Mouse (Mus musculus) hindbrain, embryonic 14.5 days (tissue): ENCODE results near the gene Usp18. TPM values are rescaled to one million over a fixed set of nuclear protein-coding genes. Genes with fewer than 3 reads are reported as not detected.

Experiments used
- ATAC-seq: fragments of 200-750 bp; cut with Nextera tagmentation; 2 replicates; pipeline ENCODE4 v1.8.0; 2017; ENCODE audit warnings: moderate number of reproducible peaks, mild to moderate bottlenecking, moderate TSS enrichment, moderate library complexity; ENCODE audit not compliant: low FRiP score
- DNase-seq: peaks from one replicate; pipeline ENCODE4 v3.0.0-alpha.2; 2015; ENCODE audit warnings: low spot score
- H3K27ac ChIP-seq: fragments of 300-500 bp; sonication (generic); 2 replicates; pipeline ENCODE4 v1.5.1; 2014; ENCODE audit warnings: mild to moderate bottlenecking, moderate library complexity
- H3K27me3 ChIP-seq: fragments of 300-500 bp; sonication (generic); 2 replicates; pipeline ENCODE4 v1.6.1; 2014; ENCODE audit warnings: mild to moderate bottlenecking, low read length, mixed read lengths; ENCODE audit not compliant: control insufficient read depth, insufficient read depth
- H3K36me3 ChIP-seq: fragments of 300-500 bp; sonication (generic); replicated peaks from 2 replicates; pipeline ENCODE4 v1.6.1; 2014; ENCODE audit not compliant: control insufficient read depth, insufficient read depth
- H3K4me1 ChIP-seq: fragments of 300-500 bp; sonication (generic); replicated peaks from 2 replicates; pipeline ENCODE4 v1.6.1; 2014; ENCODE audit warnings: antibody characterized with exemption, low read length, mixed read lengths; ENCODE audit not compliant: control insufficient read depth, insufficient read depth
- H3K4me2 ChIP-seq: fragments of 300-500 bp; sonication (generic); replicated peaks from 2 replicates; pipeline ENCODE4 v1.6.1; 2014; ENCODE audit warnings: mild to moderate bottlenecking, moderate library complexity
- H3K4me3 ChIP-seq: fragments of 300-500 bp; sonication (generic); replicated peaks from 2 replicates; pipeline ENCODE4 v1.5.1; 2014; ENCODE audit warnings: mild to moderate bottlenecking, low read length
- H3K9ac ChIP-seq: fragments of 300-500 bp; sonication (generic); 2 replicates; pipeline ENCODE4 v1.6.1; 2014
- H3K9me3 ChIP-seq: fragments of 300-500 bp; sonication (generic); 2 replicates; pipeline ENCODE4 v1.6.1; 2016; ENCODE audit warnings: low read length; ENCODE audit not compliant: control insufficient read depth
- WGBS: fragments of 180-500 bp; shearing (Covaris S2); extraction: QIAGEN DNeasy Blood & Tissue Kit; methylation state at CpG from one replicate; pipeline ENCODE4 v1.1.7; 2014; 5-methylcytosine and 5-hydroxymethylcytosine counted together
- polyA plus RNA-seq: library from polyadenylated mRNA; unstranded; fragments of >200 nt; fragmentation: Nextera tagmentation; extraction: Ambion mirVana; gene quantifications from 2 replicates; pipeline ENCODE4 v1.2.1, GENCODE M21; 2014

The Usp18 gene
- polyA plus RNA-seq, 1 experiment from 2014 or later = 2.2 TPM

DNA sequence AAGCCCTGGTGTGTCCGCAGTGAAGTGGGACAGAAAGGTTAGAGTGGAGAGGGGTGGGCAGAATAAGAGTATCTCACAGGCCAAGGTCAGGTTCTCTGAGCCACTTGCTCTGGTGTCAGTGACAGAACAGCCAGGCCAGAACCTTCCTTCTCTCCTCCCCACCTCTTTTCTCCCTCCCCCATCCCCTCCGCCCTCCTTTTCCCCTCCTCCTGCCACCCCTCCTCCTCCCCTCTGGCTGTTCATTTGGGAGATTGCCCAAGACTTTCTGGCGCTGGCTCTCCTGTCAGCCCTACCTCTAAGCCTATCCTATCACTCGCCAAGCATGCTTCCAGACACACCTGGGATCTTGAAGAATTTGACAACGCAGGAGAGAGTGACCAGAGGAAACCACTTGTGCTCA, 34.0 kb upstream of the Usp18 start:
- ATAC-seq = no peak
- Histone ChIP-seq H3K4me3 (peak overlapping the region; percentile 41), H3K4me1 (peaks cover 9% of the 10 kb centered on the region; the same call in 1 of the 2 replicates), H3K27ac (no peak overlapping the region), H3K36me3 (no peaks in the 10 kb centered on the region), H3K4me2 (peak overlapping the region; percentile 84), H3K27me3 (peaks cover 20% of the 10 kb centered on the region), H3K9me3 (no peaks in the 10 kb centered on the region), H3K9ac (no peak overlapping the region)
- 13% methylated on average over 5 of the region's 5 CpGs for WGBS
- no peak for DNase-seq

DNA sequence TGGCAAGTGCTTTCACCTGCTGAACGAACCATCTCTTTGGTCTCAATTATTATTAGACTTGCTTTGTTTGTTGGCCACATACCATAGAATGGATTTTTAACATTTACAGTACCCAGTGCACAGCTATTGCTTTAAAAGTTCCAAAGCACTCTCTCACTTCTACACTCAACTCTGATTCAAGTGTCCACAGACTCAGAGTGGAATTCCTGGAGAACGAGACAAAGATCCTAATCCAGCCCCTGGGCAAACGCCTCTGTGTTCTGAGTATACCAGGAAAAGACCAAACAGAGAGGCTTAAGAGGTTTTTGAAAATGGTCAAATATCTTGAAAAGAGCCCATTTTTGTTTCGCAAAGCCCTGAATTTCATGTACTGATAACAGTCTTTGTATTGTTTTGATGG, 32.7 kb upstream of the Usp18 start:
- no peak for DNase-seq
- Histone ChIP-seq H3K27me3 (peaks cover 20% of the 10 kb centered on the region), H3K9ac (no peak overlapping the region), H3K4me2 (no peak overlapping the region), H3K9me3 (no peaks in the 10 kb centered on the region), H3K4me1 (peaks cover 9% of the 10 kb centered on the region; the same call in 1 of the 2 replicates), H3K27ac (no peak overlapping the region), H3K36me3 (no peaks in the 10 kb centered on the region), H3K4me3 (no peak overlapping the region)
- no peak for ATAC-seq
- 86% methylated on average over 4 of the region's 4 CpGs for WGBS

DNA sequence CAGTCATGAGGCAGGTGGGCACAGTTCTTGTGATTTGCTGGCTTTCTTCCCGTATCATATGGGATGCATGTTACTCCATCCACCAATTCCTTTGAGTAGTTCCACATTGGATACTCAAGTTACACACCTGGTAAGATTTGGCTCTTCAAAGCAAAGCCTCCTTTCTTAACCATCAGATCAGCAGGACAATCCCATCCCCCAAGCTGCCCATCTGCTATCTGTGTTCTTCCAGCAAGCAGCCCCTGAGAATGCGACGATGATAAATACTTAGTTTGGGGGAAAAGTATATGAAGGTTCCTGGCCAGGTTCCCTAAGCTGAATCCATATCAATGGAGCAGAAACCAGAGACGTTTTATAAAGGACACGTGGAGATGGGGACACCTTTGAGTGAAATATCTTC, 31.5 kb upstream of the Usp18 start:
- ATAC-seq (no peak), DNase-seq (no peak)
- peaks cover 9% of the 10 kb centered on the region; the same call in 1 of the 2 replicates for H3K4me1 ChIP-seq
- no peak overlapping the region for H3K4me3 ChIP-seq
- no peak overlapping the region for H3K4me2 ChIP-seq
- no peaks in the 10 kb centered on the region for H3K9me3 ChIP-seq
- H3K27ac ChIP-seq = no peak overlapping the region
- H3K9ac ChIP-seq = no peak overlapping the region
- WGBS = 89% methylated on average over 5 of the region's 5 CpGs
- peaks cover 20% of the 10 kb centered on the region for H3K27me3 ChIP-seq
- no peaks in the 10 kb centered on the region for H3K36me3 ChIP-seq

DNA sequence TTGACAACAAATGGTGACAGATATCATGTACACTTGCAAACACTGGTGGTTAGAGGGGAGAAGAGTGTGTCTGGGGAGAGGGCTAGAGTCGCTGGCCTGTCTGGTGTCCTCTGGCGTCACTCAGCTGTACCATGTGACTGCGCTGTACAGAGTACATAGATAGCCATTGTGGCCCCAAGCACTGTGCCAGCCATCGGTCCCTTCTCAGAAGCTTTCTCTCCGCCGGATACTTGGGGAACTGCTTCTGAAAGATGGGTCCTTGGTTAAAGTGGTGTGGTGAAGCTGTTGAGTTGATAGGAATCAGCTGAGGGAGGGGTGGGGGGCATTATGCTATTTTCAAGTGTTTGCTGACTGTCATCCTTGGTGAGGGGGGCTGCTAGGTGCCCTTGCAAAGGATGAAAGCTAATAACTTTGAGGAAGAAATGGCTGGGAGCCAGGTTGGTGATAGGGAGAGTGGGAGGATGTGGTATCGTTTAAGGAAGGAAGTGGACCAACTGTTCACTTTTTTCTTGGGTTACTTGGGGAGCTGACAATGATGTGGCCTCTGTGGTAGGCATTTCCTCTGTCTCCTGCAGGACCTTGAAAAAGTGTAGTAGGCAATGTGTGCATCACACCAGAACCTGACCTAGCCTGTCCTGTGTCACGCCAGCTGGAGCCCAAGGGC, 30.9 kb upstream of the Usp18 start:
- no peak overlapping the region for H3K4me2 ChIP-seq
- H3K36me3 ChIP-seq = no peaks in the 10 kb centered on the region
- H3K4me3 ChIP-seq = no peak overlapping the region
- H3K27ac ChIP-seq = no peak overlapping the region
- ATAC-seq = no peak
- no peaks in the 10 kb centered on the region for H3K9me3 ChIP-seq
- H3K27me3 ChIP-seq = peaks cover 17% of the 10 kb centered on the region
- no peak overlapping the region for H3K9ac ChIP-seq
- DNase-seq = no peak
- peaks cover 9% of the 10 kb centered on the region; the same call in 1 of the 2 replicates for H3K4me1 ChIP-seq
- 85% methylated on average over 8 of the region's 8 CpGs for WGBS

DNA sequence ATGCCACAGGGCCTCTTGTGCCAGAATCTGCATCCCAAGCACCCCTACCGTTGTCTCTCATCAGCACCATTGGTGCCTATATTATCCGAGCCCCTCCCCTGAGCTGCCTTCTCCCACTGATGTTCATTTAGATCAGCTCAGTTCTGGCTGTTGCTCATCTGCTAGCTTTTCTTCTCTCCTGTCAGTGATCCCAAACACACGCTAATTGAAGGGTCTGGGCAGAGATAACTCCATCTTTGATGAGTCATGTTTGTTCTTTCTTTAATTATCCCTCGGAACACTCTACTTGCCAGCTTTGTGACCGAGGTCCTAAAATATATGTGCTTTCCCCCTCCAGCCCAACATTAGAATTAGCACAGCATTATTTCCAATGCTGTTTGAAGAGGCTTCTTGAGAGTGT, 30.4 kb upstream of the Usp18 start:
- ATAC-seq (no peak), DNase-seq (no peak)
- H3K36me3 ChIP-seq = no peaks in the 10 kb centered on the region
- no peak overlapping the region for H3K4me3 ChIP-seq
- WGBS = 87% methylated on average over 5 of the region's 5 CpGs
- H3K9ac ChIP-seq = no peak overlapping the region
- H3K27ac ChIP-seq = no peak overlapping the region
- H3K4me1 ChIP-seq = peaks cover 9% of the 10 kb centered on the region; the same call in 1 of the 2 replicates
- no peak overlapping the region for H3K4me2 ChIP-seq
- H3K27me3 ChIP-seq = peaks cover 12% of the 10 kb centered on the region
- H3K9me3 ChIP-seq = no peaks in the 10 kb centered on the region

DNA sequence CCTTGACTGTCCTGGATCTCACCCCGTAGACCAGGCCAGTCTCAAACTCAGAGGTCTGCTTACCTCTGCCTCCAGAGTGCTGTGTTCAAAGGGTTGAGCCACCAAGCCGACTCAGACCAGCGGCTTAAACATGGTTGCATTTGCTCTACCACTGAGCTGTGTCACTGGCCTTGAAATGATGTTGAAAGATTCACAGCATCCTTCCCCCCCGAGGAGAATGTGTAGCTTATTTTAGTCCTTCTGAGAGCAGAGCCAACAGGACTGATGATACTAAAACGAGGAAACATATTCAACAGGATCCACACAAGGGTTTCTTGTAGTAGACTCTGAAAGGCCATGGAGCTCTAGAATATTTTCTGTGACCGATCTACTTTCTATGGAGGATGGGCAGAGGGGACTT, 29.8 kb upstream of the Usp18 start:
- no peak for ATAC-seq
- 83% methylated on average over 6 of the region's 6 CpGs for WGBS
- Histone ChIP-seq H3K27ac (no peak overlapping the region), H3K4me3 (no peak overlapping the region), H3K4me1 (peaks cover 9% of the 10 kb centered on the region; the same call in 1 of the 2 replicates), H3K4me2 (no peak overlapping the region), H3K27me3 (peaks cover 12% of the 10 kb centered on the region), H3K36me3 (no peaks in the 10 kb centered on the region), H3K9me3 (no peaks in the 10 kb centered on the region), H3K9ac (no peak overlapping the region)
- no peak for DNase-seq

DNA sequence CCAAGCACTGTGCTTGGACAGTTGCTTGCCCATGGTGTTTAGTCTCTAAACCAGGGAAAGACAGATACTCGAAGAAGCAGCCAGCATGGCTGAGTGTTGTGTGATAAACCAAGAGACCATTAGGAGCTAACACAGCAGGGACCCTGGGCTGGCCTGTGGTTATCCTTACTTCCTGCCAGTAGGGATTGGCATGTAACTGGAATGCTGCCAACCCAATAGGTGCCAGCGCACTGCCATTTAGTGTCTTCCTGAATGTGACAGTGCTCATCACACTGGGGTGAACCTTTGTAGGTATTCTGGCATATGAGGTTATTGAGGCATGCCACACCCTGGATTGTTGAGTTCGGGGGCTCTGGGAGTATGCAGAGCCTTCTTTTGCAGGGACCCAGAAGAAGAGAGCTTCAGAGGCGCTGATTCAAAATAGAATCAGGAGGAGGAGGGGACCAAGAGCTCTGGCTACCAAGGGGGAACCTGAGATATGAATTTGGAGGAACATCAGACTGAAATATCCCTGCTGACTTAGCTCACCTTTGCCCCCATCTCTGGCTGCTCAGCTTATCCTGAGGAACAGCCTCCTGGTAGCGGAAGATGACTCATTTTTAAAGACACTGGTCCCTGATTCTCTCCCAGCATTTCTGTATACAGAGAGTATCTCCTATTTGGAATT, 29.0 kb upstream of the Usp18 start:
- Histone ChIP-seq H3K9me3 (no peaks in the 10 kb centered on the region), H3K27ac (no peak overlapping the region), H3K9ac (no peak overlapping the region), H3K36me3 (no peaks in the 10 kb centered on the region), H3K4me3 (no peak overlapping the region), H3K27me3 (peaks cover 9% of the 10 kb centered on the region), H3K4me1 (peaks cover 2% of the 10 kb centered on the region; the same call in 1 of the 2 replicates), H3K4me2 (no peak overlapping the region)
- DNase-seq (no peak), ATAC-seq (no peak)
- WGBS = 83% methylated on average over 5 of the region's 5 CpGs

DNA sequence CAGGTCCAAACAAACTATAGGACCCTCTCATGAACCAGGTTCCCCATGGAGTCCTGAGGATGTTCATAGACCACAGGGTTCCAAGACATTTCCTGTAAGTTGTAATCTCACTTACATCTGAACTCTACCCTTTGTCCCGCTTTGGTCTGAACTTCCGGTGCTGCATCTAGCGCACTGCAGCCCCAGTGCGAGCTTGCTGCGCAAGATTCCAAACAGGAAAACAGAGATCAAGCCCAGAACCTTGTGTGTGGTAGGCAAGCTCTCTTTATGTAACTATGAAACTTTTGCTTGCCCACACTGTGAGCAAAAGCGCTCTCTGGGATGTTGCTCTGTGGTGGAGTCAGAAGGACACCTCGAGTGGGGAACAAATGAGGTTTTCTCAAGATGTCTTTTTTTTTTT, 27.7 kb upstream of the Usp18 start:
- ATAC-seq (no peak), DNase-seq (no peak)
- Histone ChIP-seq H3K9me3 (no peaks in the 10 kb centered on the region), H3K4me1 (no peaks in the 10 kb centered on the region), H3K4me2 (no peak overlapping the region), H3K9ac (no peak overlapping the region), H3K36me3 (no peaks in the 10 kb centered on the region), H3K27ac (no peak overlapping the region), H3K27me3 (no peaks in the 10 kb centered on the region), H3K4me3 (no peak overlapping the region)
- WGBS = 92% methylated on average over 7 of the region's 7 CpGs

DNA sequence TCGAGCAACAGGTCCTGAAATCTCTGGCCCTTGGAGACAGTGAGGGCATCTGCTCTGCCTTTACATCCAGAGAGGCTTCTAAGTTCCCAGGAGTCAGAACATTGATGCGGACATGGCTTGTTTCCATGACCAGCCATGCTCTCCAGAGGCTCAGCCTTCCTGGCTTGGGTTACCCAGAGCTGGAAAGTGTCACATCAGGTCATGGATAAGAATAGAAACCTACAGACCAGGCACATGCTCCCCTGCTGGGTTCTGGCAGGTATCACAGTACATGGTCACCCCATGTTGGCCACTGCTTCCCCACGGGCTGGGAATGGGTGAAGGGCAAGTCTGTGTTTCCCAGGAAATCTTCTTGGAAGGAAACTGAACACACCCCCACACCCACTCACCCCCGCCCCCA, 26.3 kb upstream of the Usp18 start:
- Histone ChIP-seq H3K4me3 (no peak overlapping the region), H3K27me3 (no peaks in the 10 kb centered on the region), H3K36me3 (no peaks in the 10 kb centered on the region), H3K27ac (no peak overlapping the region), H3K4me2 (no peak overlapping the region), H3K4me1 (no peaks in the 10 kb centered on the region), H3K9me3 (no peaks in the 10 kb centered on the region), H3K9ac (no peak overlapping the region)
- ATAC-seq = no peak
- WGBS = 84% methylated on average over 4 of the region's 4 CpGs
- DNase-seq = no peak
